Mouse (Mus musculus) embryonic facial prominence, embryonic 14.5 days (tissue): Measurements from ENCODE around the gene Il4. TPM values are rescaled to one million over a fixed set of nuclear protein-coding genes. Genes with fewer than 3 reads are reported as not detected.

Source experiments
- ATAC-seq: fragments of 200-750 bp; cut with Nextera tagmentation; 2 replicates; pipeline ENCODE4 v1.8.0; 2017; ENCODE audit warnings: low read depth, moderate number of reproducible peaks, moderate TSS enrichment
- DNase-seq: peaks from one replicate; pipeline ENCODE4 v3.0.0-alpha.2; 2015; ENCODE audit warnings: low spot score
- H3K27ac ChIP-seq: fragments of 300-500 bp; sonication (generic); replicated peaks from 2 replicates; pipeline ENCODE4 v1.5.1; 2014; ENCODE audit warnings: low read depth, mild to moderate bottlenecking, low read length, moderate library complexity
- H3K27me3 ChIP-seq: fragments of 300-500 bp; sonication (generic); replicated peaks from 2 replicates; pipeline ENCODE4 v1.6.1; 2014; ENCODE audit warnings: low read length; ENCODE audit not compliant: control insufficient read depth, insufficient read depth
- H3K36me3 ChIP-seq: fragments of 300-500 bp; sonication (generic); 2 replicates; pipeline ENCODE4 v1.6.1; 2014; ENCODE audit warnings: low read length, mixed read lengths; ENCODE audit not compliant: control insufficient read depth, insufficient read depth
- H3K4me1 ChIP-seq: fragments of 300-500 bp; sonication (generic); 2 replicates; pipeline ENCODE4 v1.6.1; 2014; ENCODE audit warnings: antibody characterized with exemption, low read length; ENCODE audit not compliant: control insufficient read depth, insufficient read depth
- H3K4me2 ChIP-seq: fragments of 300-500 bp; sonication (generic); 2 replicates; pipeline ENCODE4 v1.6.1; 2014; ENCODE audit warnings: low read depth, mild to moderate bottlenecking, low read length, moderate library complexity, mixed read lengths
- H3K4me3 ChIP-seq: fragments of 300-500 bp; sonication (generic); 2 replicates; pipeline ENCODE4 v1.5.1; 2014; ENCODE audit warnings: low read depth, mild to moderate bottlenecking, low read length
- H3K9ac ChIP-seq: fragments of 300-500 bp; sonication (generic); 2 replicates; pipeline ENCODE4 v1.6.1; 2014; ENCODE audit warnings: low read depth, mild to moderate bottlenecking, low read length, moderate library complexity, mixed read lengths
- H3K9me3 ChIP-seq: fragments of 300-500 bp; sonication (generic); 2 replicates; pipeline ENCODE4 v1.6.1; 2016; ENCODE audit warnings: low read length; ENCODE audit not compliant: control insufficient read depth
- WGBS: fragments of 180-500 bp; shearing (Covaris S2); extraction: QIAGEN DNeasy Blood & Tissue Kit; methylation state at CpG from one replicate; pipeline ENCODE4 v1.1.7; 2014; 5-methylcytosine and 5-hydroxymethylcytosine counted together
- polyA plus RNA-seq: library from polyadenylated mRNA; unstranded; fragments of >200 nt; fragmentation: Nextera tagmentation; extraction: Ambion mirVana; gene quantifications from 2 replicates; pipeline ENCODE4 v1.2.1, GENCODE M21; 2014

Il4 gene
- polyA plus RNA-seq, 1 experiment from 2014 or later = 4.3 TPM

- no peak overlapping the region for H3K4me3 ChIP-seq
- DNase-seq (no peak), ATAC-seq (no peak)
- H3K9me3 ChIP-seq = no peaks in the 10 kb centered on the region
- H3K9ac ChIP-seq = no peak overlapping the region
- no peak overlapping the region for H3K27ac ChIP-seq
- no peaks in the 10 kb centered on the region for H3K27me3 ChIP-seq
- no peaks in the 10 kb centered on the region for H3K4me1 ChIP-seq
- H3K4me2 ChIP-seq = no peak overlapping the region
- WGBS = 86% methylated on average over 4 of the region's 4 CpGs
- peaks cover 55% of the 10 kb centered on the region for H3K36me3 ChIP-seq
Measured at GRCm38 (mm10) chr11:53651441-53651840, 33.0 kb upstream of the Il4 start.

- Histone ChIP-seq H3K4me1 (no peaks in the 10 kb centered on the region), H3K27ac (no peak overlapping the region), H3K36me3 (no peaks in the 10 kb centered on the region), H3K9ac (no peak overlapping the region), H3K4me2 (no peak overlapping the region), H3K9me3 (no peaks in the 10 kb centered on the region), H3K4me3 (no peak overlapping the region), H3K27me3 (no peaks in the 10 kb centered on the region)
- ATAC-seq = no peak
- WGBS = 78% methylated on average over 5 of the region's 5 CpGs
- no peak for DNase-seq
Measured at GRCm38 (mm10) chr11:53644017-53644416, 25.5 kb upstream of the Il4 start.

GRCm38 (mm10) chr11:53642744-53643279, 24.3 kb upstream of the Il4 start:
- Histone ChIP-seq H3K4me3 (no peak overlapping the region), H3K4me2 (no peak overlapping the region), H3K9ac (no peak overlapping the region), H3K4me1 (no peaks in the 10 kb centered on the region), H3K27me3 (no peaks in the 10 kb centered on the region), H3K36me3 (no peaks in the 10 kb centered on the region), H3K9me3 (no peaks in the 10 kb centered on the region), H3K27ac (no peak overlapping the region)
- no peak for DNase-seq
- WGBS = 78% methylated on average over 12 of the region's 12 CpGs
- no peak for ATAC-seq

GRCm38 (mm10) chr11:53637803-53638260, 19.4 kb upstream of the Il4 start:
- no peak overlapping the region for H3K27ac ChIP-seq
- H3K4me2 ChIP-seq = no peak overlapping the region
- peaks cover 8% of the 10 kb centered on the region for H3K4me1 ChIP-seq
- H3K9ac ChIP-seq = no peak overlapping the region
- no peak overlapping the region for H3K4me3 ChIP-seq
- DNase-seq (no peak), ATAC-seq (no peak)
- 75% methylated on average over 10 of the region's 10 CpGs for WGBS
- H3K36me3 ChIP-seq = no peaks in the 10 kb centered on the region
- H3K27me3 ChIP-seq = peaks cover 4% of the 10 kb centered on the region; the same call in 1 of the 2 replicates
- H3K9me3 ChIP-seq = no peaks in the 10 kb centered on the region

GRCm38 (mm10) chr11:53637046-53637802, 18.8 kb upstream of the Il4 start:
- peak; percentile 17 for DNase-seq
- ATAC-seq = no peak
- Histone ChIP-seq H3K9ac (no peak overlapping the region), H3K27ac (no peak overlapping the region), H3K9me3 (no peaks in the 10 kb centered on the region), H3K4me1 (peaks cover 8% of the 10 kb centered on the region), H3K27me3 (peaks cover 4% of the 10 kb centered on the region; the same call in 1 of the 2 replicates), H3K4me2 (peak overlapping the region; percentile 16), H3K36me3 (no peaks in the 10 kb centered on the region), H3K4me3 (0 out of 2 replicates have a peak overlapping the region, but pooled peaks have one; percentile 1)
- WGBS = 16% methylated on average over 21 of the region's 21 CpGs

- H3K4me3 ChIP-seq = peak overlapping the region; percentile 42
- peaks cover 4% of the 10 kb centered on the region; the same call in 1 of the 2 replicates for H3K27me3 ChIP-seq
- peak overlapping the region; percentile 43; the same call in 1 of the 2 replicates for H3K9ac ChIP-seq
- H3K4me1 ChIP-seq = peaks cover 8% of the 10 kb centered on the region
- H3K36me3 ChIP-seq = no peaks in the 10 kb centered on the region
- peak overlapping the region; percentile 77 for H3K4me2 ChIP-seq
- H3K27ac ChIP-seq = no peak overlapping the region
- no peaks in the 10 kb centered on the region for H3K9me3 ChIP-seq
- peak; percentile 21 for DNase-seq
- 0% methylated on average over 10 of the region's 40 CpGs for WGBS
- no peak for ATAC-seq
Measured at GRCm38 (mm10) chr11:53636183-53636646, 17.7 kb upstream of the Il4 start.

- Histone ChIP-seq H3K27me3 (peaks cover 4% of the 10 kb centered on the region; the same call in 1 of the 2 replicates), H3K9ac (peak overlapping the region; percentile 43; the same call in 1 of the 2 replicates), H3K36me3 (no peaks in the 10 kb centered on the region), H3K4me3 (peak overlapping the region; percentile 42), H3K4me2 (peak overlapping the region; percentile 77), H3K9me3 (no peaks in the 10 kb centered on the region), H3K27ac (no peak overlapping the region), H3K4me1 (peaks cover 8% of the 10 kb centered on the region)
- no peak for ATAC-seq
- 38% methylated on average over 9 of the region's 9 CpGs for WGBS
- no peak for DNase-seq
Measured at GRCm38 (mm10) chr11:53635590-53636182, 17.2 kb upstream of the Il4 start.

- peaks cover 8% of the 10 kb centered on the region for H3K4me1 ChIP-seq
- no peaks in the 10 kb centered on the region for H3K9me3 ChIP-seq
- ATAC-seq (no peak), DNase-seq (no peak)
- H3K27ac ChIP-seq = no peak within 1 kb of the TSS
- 92% methylated on average over 8 of the region's 8 CpGs for WGBS
- H3K36me3 ChIP-seq = no peaks in the 10 kb centered on the region
- no peak within 1 kb of the TSS for H3K4me3 ChIP-seq
- peaks cover 4% of the 10 kb centered on the region; the same call in 1 of the 2 replicates for H3K27me3 ChIP-seq
- H3K9ac ChIP-seq = no peak within 1 kb of the TSS
- no peak within 1 kb of the TSS for H3K4me2 ChIP-seq
Measured at GRCm38 (mm10) chr11:53634556-53634955, 16.1 kb upstream of the Il4 start, which contains the start of gene Il13. Il13 (minus strand) TSS chr11:53634702.
